Mouse (Mus musculus) inflammation-experienced regulatory T-cells, adult 6 months (primary cell): ENCODE measurements at regions not wholly inside any gene's neighbourhood (a gene's known extent, or its start where the extent isn't known, plus 50 kb on each side); places are given as distances from the start of the nearest gene placed in this dataset.

Experiments used
- ATAC-seq: one replicate; pipeline ENCODE4 v1.8.0; 2017

- ATAC-seq = no peak
These were observed 227.4 kb upstream of the Tle3 start for GRCm38 (mm10) chr9:61144685-61145318.

DNA sequence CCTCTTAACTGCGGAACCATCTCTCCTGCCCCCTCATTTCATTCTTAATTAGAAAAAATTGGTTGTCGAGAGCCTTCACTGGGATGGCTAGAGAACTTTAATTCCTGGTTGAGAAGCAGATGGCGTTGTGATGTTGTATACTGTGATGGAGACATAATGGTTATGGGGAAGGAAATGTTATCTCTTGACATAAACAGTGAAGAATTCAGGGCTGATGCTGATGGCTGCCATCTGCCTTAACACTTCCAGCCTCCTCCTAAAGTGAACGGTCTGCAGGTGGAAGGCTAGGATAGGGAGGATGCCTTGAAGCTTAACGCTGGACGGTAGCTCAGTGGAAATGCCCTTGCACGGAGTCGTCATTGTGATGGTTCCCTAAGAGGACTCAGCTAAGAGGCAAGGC, 226.4 kb upstream of the Tle3 start:
- no peak for ATAC-seq

DNA sequence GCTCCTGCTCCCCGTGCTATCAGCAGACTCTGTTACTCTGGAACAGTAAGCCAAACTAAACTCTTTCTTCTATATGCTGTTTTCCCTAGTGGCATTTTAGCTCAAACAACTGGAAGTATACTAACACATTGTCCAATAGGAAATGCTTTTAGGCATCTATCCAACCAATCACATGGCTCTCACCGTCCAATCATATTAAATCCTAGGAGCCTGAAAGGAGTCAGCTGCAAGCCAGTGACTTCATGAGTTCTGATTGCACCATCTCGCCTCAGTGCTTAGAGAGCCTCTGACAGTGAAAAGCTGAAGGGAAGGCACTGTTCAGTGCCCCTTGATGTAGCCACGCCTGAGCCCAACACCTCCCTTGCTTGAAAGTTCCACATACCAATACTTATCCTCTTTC, 221.0 kb upstream of the Tle3 start:
- no peak for ATAC-seq

DNA sequence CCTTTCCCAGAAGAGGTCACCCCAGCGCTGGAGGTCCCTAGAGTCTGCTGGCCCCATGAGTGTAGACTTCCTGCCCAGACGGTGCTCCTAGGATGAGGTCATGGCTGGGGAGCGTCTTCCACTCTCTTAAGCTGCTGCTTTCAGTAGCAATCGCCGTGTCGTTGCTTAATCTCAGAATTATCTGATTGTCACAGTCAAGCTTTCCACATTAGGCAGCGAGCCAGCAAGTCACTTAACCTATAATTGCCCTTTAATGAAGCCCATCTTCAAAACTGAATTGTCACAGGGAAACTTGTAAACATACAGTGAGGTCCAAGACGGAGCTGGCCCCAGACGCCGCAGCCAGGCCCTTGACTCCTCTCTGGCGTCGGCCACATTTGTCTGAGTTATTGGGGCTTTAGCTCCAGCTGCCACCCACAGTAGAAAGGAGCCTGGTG, 220.2 kb upstream of the Tle3 start:
- ATAC-seq = no peak

DNA sequence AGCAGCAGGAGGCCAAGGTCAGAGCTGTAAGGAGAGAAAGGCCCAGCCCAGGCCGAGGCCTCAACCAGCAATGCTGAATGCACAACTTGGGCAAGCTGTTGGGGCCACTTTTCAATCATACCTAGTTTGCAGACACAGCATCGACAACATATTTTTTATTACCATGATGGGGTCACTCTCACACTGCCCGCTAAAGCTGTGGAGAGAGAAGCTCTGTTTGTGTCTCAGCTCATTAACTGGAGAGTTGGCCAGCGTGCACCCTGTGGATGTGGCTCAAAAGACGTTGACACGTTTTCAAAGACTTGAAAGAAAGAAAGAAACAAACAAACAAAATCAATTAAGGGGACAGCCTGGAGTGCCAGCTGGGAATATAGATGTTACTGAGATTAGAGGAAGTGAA, 217.4 kb upstream of the Tle3 start:
- no peak for ATAC-seq

DNA sequence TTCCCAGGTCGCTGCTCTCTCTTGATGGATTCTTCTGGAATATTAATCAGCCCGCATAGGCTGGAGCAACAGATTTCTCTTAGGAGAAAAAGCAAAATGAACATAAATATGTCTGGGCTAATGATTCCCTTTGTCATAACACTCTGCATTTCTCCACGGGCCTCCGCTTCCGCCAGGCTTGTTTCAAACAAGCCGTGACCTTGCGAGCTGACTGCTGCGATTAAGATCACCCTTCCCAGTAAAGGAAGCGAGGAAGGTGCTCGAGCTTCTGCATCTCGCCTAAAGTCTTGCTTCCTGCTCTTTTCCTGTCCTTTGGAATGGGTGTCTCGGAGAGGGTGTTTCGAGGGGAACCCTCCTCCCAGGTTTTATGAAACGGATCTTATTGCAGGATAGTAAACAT, 216.3 kb upstream of the Tle3 start:
- ATAC-seq = no peak

DNA sequence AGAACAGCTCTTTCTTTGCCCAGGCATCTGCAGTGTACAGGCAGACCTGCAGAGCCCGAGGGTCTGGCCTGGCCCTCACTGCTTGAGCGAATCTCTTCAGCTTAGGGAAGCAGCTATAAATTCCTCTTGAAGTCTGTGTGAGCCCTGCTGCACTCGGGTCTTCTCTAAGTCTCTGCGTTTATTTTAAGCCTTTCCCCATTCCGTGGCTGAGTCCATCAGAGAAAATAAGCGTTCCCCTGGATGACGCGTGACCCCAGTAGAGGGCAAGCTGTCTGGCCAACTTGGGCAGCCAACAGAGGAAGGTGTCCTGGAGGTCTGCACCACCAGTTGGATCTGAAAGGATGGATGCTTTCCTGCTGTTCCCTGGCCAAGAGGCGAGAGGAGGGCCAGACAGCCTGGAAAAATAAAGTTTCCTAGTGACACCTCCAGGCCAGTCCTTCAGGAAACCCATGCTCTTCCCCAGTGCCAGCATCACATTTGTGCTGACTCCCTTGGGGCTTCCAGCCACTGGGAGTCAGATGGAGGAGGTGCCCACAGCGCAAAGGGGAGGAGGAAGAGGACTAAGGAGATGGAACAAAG, 213.9 kb upstream of the Tle3 start:
- no peak for ATAC-seq

- no peak for ATAC-seq
These were observed 213.0 kb upstream of the Tle3 start for GRCm38 (mm10) chr9:61159159-61159558.

GRCm38 (mm10) chr9:61159616-61160015, 212.6 kb upstream of the Tle3 start:
- ATAC-seq = no peak

DNA sequence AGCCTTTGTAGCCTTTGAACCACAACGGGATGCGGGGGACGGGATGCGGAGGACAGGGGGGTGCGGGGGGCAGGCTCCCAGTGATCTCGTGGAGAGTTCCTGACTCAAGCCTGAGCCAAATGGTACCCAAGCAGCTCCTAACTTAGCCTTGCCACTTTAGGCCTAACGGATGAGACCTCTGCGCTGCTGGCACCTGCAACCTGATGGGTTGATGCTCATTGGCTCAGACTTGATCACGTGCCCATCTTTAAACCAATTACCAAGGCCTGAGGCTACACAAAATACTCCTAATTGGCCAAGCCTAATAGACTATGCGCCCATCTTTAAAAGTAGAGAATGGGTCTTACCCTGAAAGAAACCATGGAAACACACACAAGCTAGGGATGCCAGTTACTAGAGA, 209.3 kb upstream of the Tle3 start:
- ATAC-seq = no peak

DNA sequence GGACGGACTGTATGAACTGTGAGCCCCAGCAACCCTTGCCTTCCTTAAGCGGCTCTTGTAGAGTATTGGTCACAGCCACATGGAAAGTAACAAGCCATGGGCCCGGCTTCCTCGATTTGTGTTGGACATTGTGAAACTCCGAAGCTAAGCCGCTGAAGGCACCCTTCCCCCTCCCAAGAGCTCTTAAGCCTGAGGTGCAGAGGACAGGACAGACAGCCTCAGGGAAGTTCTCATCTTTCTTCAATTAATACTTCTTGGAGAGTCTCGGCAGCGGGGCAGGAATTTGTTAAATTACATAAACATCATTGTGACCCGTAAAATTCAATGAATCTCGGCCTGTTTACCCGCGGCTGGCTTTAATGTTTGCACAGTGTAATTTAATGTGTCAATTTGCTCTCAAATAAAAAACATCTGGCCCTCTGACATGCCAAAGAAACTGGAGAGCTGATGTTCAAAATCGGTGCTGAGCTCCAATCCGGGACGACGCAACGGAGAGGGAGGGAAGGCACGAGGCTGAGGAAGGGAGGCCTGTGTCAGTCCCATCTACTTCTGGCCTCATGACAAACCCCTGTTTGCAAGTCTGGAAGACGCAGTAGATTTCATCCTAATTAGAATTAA, 208.4 kb upstream of the Tle3 start:
- ATAC-seq = no peak

- no peak for ATAC-seq
These were observed 207.5 kb upstream of the Tle3 start for GRCm38 (mm10) chr9:61164501-61165251.

- no peak for ATAC-seq
These were observed 206.1 kb upstream of the Tle3 start for GRCm38 (mm10) chr9:61166115-61166514.

GRCm38 (mm10) chr9:61167097-61167842, 204.9 kb upstream of the Tle3 start:
- no peak for ATAC-seq

GRCm38 (mm10) chr9:61168931-61169330, 203.2 kb upstream of the Tle3 start:
- no peak for ATAC-seq

GRCm38 (mm10) chr9:61169506-61170090, 202.6 kb upstream of the Tle3 start:
- ATAC-seq = no peak

DNA sequence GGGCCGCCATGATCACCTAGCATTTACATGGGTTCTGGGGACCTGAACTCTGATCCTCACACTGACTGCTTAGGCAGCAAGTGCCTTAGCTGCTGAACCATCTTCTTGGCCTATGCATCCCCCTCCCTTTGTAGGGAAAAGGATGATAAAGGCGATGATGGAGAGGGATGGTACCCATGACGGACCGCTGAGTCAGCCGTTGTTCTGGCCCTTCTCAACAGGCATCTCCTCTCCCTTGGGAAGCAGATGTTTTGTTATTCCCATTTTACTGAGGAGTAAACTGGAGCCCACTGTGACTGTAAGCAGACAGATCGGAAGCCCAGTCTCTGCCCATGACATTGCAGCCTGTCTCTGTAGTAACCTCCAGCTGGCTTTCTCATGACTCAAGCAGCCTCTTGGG, 201.2 kb upstream of the Tle3 start:
- no peak for ATAC-seq

GRCm38 (mm10) chr9:61172421-61172820, 199.7 kb upstream of the Tle3 start:
- no peak for ATAC-seq

DNA sequence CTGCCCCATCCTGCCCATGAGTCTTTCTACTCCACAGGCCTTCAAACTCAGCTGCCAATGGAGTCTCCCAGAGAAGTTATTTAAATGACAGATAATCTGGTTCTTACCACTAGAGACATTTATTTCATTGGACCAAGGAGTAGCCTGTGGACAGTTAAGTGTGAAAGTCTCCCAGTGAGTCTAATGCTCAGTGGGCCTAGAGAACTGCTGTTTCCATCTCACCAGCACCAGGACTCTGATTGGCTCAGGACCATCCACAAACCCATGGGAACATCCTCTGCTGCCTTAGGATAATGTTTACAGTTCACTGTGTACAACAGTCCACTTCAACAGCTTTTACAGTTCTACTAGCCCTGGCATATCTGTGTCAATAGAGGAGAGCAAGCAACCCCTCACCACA, 198.6 kb upstream of the Tle3 start:
- no peak for ATAC-seq

- no peak for ATAC-seq
These were observed 196.8 kb upstream of the Tle3 start for GRCm38 (mm10) chr9:61175381-61175780.

GRCm38 (mm10) chr9:61176856-61177255, 195.3 kb upstream of the Tle3 start:
- no peak for ATAC-seq
